21 mouse cellular contexts compared by ENCODE assay signal in the genomic region with DNA sequence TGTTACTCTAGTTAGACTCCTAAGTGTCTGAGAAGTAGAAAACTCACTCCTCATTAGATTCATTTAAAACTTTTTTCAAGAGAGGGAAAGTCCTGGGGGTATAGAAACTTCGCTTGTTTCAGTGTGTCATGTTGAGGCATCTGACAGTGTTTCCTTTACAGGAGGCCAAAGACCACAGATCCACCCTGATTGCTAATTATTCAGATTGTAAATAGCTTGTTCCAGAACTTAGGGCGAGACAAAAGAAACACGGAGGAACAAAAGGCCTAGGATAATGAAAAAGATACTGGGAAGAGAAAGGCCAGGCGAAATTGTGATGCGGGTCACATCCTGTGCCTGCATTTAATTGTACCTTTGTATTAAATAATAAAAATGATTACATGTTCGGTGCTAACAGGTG.
A peak's percentile ranks its signal among the peaks of the same experiment; 100 is the strongest.
DNase-seq lines count a peak whose midpoint lies in the region; TF ChIP-seq lines count a peak whose summit lies in the region.
"Had no signal": no experiment of that assay in that cellular context is flagged by ENCODE, and none has a peak within 500 bp of the region (broad histone marks: within the 10 kb centered on the region; RNA-seq: fewer than 3 reads in every experiment).

No protein-coding gene starts in this region.

- H3K4me3 ChIP-seq in ES-E14 (ENCODE audit: insufficient read depth in 1 of 2, low read depth in 1 of 2, low read length in 2 of 2, poor library complexity in 1 of 2, severe bottlenecking in 1 of 2), result no peak overlapping the region
- H3K4me3 ChIP-seq: embryonic facial prominence, embryonic 10.5 days; embryonic facial prominence, embryonic 12.5 days; forebrain, embryonic 13.5 days; forebrain, embryonic 15.5 days had no signal

- DNase-seq in ES-CJ7 (ENCODE audit: low read depth, low spot score), result peak; percentile 14
- peak; percentile 15 for DNase-seq in ES-E14 (ENCODE audit: low read depth, low spot score)
- peak; percentile 54 for DNase-seq in ZHBTc4 (ENCODE audit: low read depth, low spot score)
- DNase-seq in retina, embryonic 14.5 days (ENCODE audit: low spot score), result peak; percentile 24
- no peak for DNase-seq in cerebellum, postnatal 10 days
- no peak for DNase-seq in lung, postnatal 4 days
- DNase-seq in MN1 (ENCODE audit: low spot score), result no peak
- DNase-seq in urinary bladder, postnatal 25 days (ENCODE audit: low spot score), result no peak
- DNase-seq: adrenal gland, adult 8-10 months; adrenal gland, postnatal 14 days; adrenal gland, postnatal 36 days; cerebellum, adult 11 months; cerebellum, adult 18-20 months; cerebellum, adult 8-10 months; cerebellum, adult 9-11 months; cerebellum, postnatal 25 days; forebrain, postnatal 0 days had no signal

- H3K9me3 ChIP-seq in ES-E14 (ENCODE audit: control insufficient read depth, insufficient read depth, low read depth, low read length), result no peaks in the 10 kb centered on the region
- H3K9me3 ChIP-seq: embryonic facial prominence, embryonic 10.5 days; embryonic facial prominence, embryonic 12.5 days; forebrain, embryonic 13.5 days; forebrain, embryonic 15.5 days had no signal

- H3K36me3 ChIP-seq in ES-E14 (ENCODE audit: control insufficient read depth, insufficient read depth, low read length, poor library complexity, severe bottlenecking), result peaks cover under 1% of the 10 kb centered on the region; the same call in 1 of the 2 replicates
- H3K36me3 ChIP-seq: embryonic facial prominence, embryonic 10.5 days; embryonic facial prominence, embryonic 12.5 days; forebrain, embryonic 15.5 days had no signal

- no peak overlapping the region for H3K9ac ChIP-seq in ES-E14 (ENCODE audit: insufficient read depth, low read depth, low read length, poor library complexity, severe bottlenecking)
- H3K9ac ChIP-seq: embryonic facial prominence, embryonic 12.5 days; forebrain, embryonic 13.5 days; forebrain, embryonic 15.5 days; forebrain, postnatal 0 days had no signal

- in situ Hi-C loops in ES-E14 (cut with MboI; ENCODE audit: low sequenced_read_pairs in 2 of 2, unreplicated experiment in 2 of 2), result no loop called here

- H3K27ac ChIP-seq in ES-E14 (ENCODE audit: insufficient read depth, low read depth, low read length, poor library complexity, severe bottlenecking), result no peak overlapping the region
- H3K27ac ChIP-seq: embryonic facial prominence, embryonic 10.5 days; embryonic facial prominence, embryonic 12.5 days; forebrain, embryonic 13.5 days; forebrain, embryonic 15.5 days had no signal

- peaks cover 2% of the 10 kb centered on the region in 2 experiments; a peak in 2 of 4 replicates for H3K4me1 ChIP-seq in ES-E14 (ENCODE audit: control insufficient read depth in 2 of 2, insufficient read depth in 2 of 2, low read length in 2 of 2, poor library complexity in 1 of 2)
- H3K4me1 ChIP-seq: embryonic facial prominence, embryonic 10.5 days; embryonic facial prominence, embryonic 12.5 days; forebrain, embryonic 15.5 days had no signal

TF ChIP-seq in ES-E14, 5 proteins besides CTCF, POLR2A, EP300 and RAD21:
- no peak for TF ChIP-seq MAFK (IDR thresholded peaks at IDR 0.05; ENCODE audit: insufficient read depth, low read depth, low read length)
- no peak for TF ChIP-seq ZNF384 (IDR thresholded peaks at IDR 0.05; ENCODE audit: low read depth, low read length)
- no peak for TF ChIP-seq ZC3H11A (IDR thresholded peaks at IDR 0.05; ENCODE audit: borderline replicate concordance, low read depth, low read length)
- no peak for TF ChIP-seq HCFC1 (IDR thresholded peaks at IDR 0.05; ENCODE audit: borderline replicate concordance, insufficient read depth, low read length)
- no peak for TF ChIP-seq CHD2 (IDR thresholded peaks at IDR 0.05; ENCODE audit: low read depth, low read length)
TF ChIP-seq in ES-E14: peak in this region for 0.

Comparison
In these comparisons a context has a peak if more than half of its experiments do, and no peak if none do; other contexts are left out.
1. DNase-seq: peak in ES-CJ7 (single experiment), ES-E14 (single experiment), ZHBTc4 (single experiment) and retina, embryonic 14.5 days (single experiment); none in cerebellum, postnatal 10 days (0 of 2), lung, postnatal 4 days (0 of 2), MN1 (single experiment) and urinary bladder, postnatal 25 days (single experiment).